Mouse (Mus musculus): ENCODE measurements around the gene Pkig. TPM values are rescaled to one million over a fixed set of nuclear protein-coding genes. Genes with fewer than 3 reads are reported as not detected.

The Pkig gene
- polyA plus RNA-seq, 1 experiment from 2014 or later, result 133 TPM

GRCm38 (mm10) chr2:163766890-163767289, 108.7 kb downstream of the Pkig start:
- 21% methylated on average over 1 of the region's 1 CpGs for WGBS
- no peak overlapping the region for H3K9ac ChIP-seq (ENCODE audit: low read length)
- no peaks in the 10 kb centered on the region for H3K27me3 ChIP-seq (ENCODE audit: control insufficient read depth, insufficient read depth, low read depth, low read length)
- no peaks in the 10 kb centered on the region for H3K9me3 ChIP-seq (ENCODE audit: control insufficient read depth, low read length)
- no peak overlapping the region for H3K27ac ChIP-seq (ENCODE audit: low read length)
- no peak overlapping the region for H3K4me2 ChIP-seq (ENCODE audit: low read depth, low read length)
- no peaks in the 10 kb centered on the region for H3K4me1 ChIP-seq (replicated peaks; ENCODE audit: control insufficient read depth, insufficient read depth, low read length)
- no peak for ATAC-seq (ENCODE audit: low read depth)
- H3K4me3 ChIP-seq (ENCODE audit: low read length), result no peak overlapping the region
- no peaks in the 10 kb centered on the region for H3K36me3 ChIP-seq (ENCODE audit: control insufficient read depth, insufficient read depth, low read length)

- Histone ChIP-seq H3K36me3 (ENCODE audit: control insufficient read depth, insufficient read depth, low read length) (no peaks in the 10 kb centered on the region), H3K4me2 (ENCODE audit: low read depth, low read length) (no peak overlapping the region), H3K27me3 (ENCODE audit: control insufficient read depth, insufficient read depth, low read depth, low read length) (no peaks in the 10 kb centered on the region), H3K9me3 (ENCODE audit: control insufficient read depth, low read length) (no peaks in the 10 kb centered on the region), H3K4me3 (ENCODE audit: low read length) (no peak overlapping the region), H3K27ac (ENCODE audit: low read length) (no peak overlapping the region), H3K9ac (ENCODE audit: low read length) (no peak overlapping the region), H3K4me1 (replicated peaks; ENCODE audit: control insufficient read depth, insufficient read depth, low read length) (no peaks in the 10 kb centered on the region)
- ATAC-seq (ENCODE audit: low read depth), result no peak
- WGBS, result 73% methylated on average over 8 of the region's 8 CpGs
Observed at GRCm38 (mm10) chr2:163770731-163771130, 112.5 kb downstream of the Pkig start.

Other genes starting within 250 kb of the Pkig start
- 83.2 and 89.9 TPM in 2 replicates for gene Oser1, start 233.7 kb upstream of the Pkig start, polyA plus RNA-seq (2015; fragmentation: Nextera tagmentation; extraction: Ambion mirVana)
- 0.89 and 0.92 TPM in 2 replicates for gene Gdap1l1, start 219.9 kb upstream of the Pkig start, polyA plus RNA-seq (2015; fragmentation: Nextera tagmentation; extraction: Ambion mirVana)
- gene Fitm2, start 185.8 kb upstream of the Pkig start, polyA plus RNA-seq (2015; fragmentation: Nextera tagmentation; extraction: Ambion mirVana), result 9.5 and 9.9 TPM in 2 replicates
- gene R3hdml, start 166.1 kb upstream of the Pkig start, polyA plus RNA-seq (2015; fragmentation: Nextera tagmentation; extraction: Ambion mirVana), result not detected in 2 replicates
- gene Hnf4a, start 151.6 kb upstream of the Pkig start, polyA plus RNA-seq (2015; fragmentation: Nextera tagmentation; extraction: Ambion mirVana), result 0.34 TPM in 1 of 2 replicates, not detected in the other
- gene Ttpal, start 56.1 kb upstream of the Pkig start, polyA plus RNA-seq (2015; fragmentation: Nextera tagmentation; extraction: Ambion mirVana), result 29.5 and 31.2 TPM in 2 replicates
- gene Serinc3, start 13.3 kb upstream of the Pkig start, polyA plus RNA-seq (2015; fragmentation: Nextera tagmentation; extraction: Ambion mirVana), result 71.5 and 72.8 TPM in 2 replicates
- gene Ada, start 91.9 kb downstream of the Pkig start, polyA plus RNA-seq (2015; fragmentation: Nextera tagmentation; extraction: Ambion mirVana), result 8.2 and 9.4 TPM in 2 replicates
- 2.4 and 4.1 TPM in 2 replicates for gene Ccn5, start 162.5 kb downstream of the Pkig start, polyA plus RNA-seq (2015; fragmentation: Nextera tagmentation; extraction: Ambion mirVana)
- gene Kcnk15, start 195.3 kb downstream of the Pkig start, polyA plus RNA-seq (2015; fragmentation: Nextera tagmentation; extraction: Ambion mirVana), result not detected in 2 replicates